Mouse (Mus musculus) testis, adult 2 months (tissue): ENCODE measurements around the gene Ugt1a8. TPM values are rescaled to one million over a fixed set of nuclear protein-coding genes. Genes with fewer than 3 reads are reported as not detected.
"Not testable (repeated sequence)": the region's sequence is repeated elsewhere in the genome, so short reads cannot be mapped to it uniquely, and the experiment has no call there.

Experiments used
- H3K27ac ChIP-seq: fragments of 200-500 bp; 2 replicates; pipeline ENCODE4 v1.5.1; 2012; ENCODE audit warnings: low read depth, low read length; ENCODE audit not compliant: control insufficient read depth, insufficient read depth
- H3K27me3 ChIP-seq: fragments of 200-500 bp; 2 replicates; pipeline ENCODE4 v1.6.1; 2012; ENCODE audit warnings: mild to moderate bottlenecking, low read length, moderate library complexity; ENCODE audit not compliant: control insufficient read depth, insufficient read depth
- H3K36me3 ChIP-seq: fragments of 200-500 bp; 2 replicates; pipeline ENCODE4 v1.6.1; 2012; ENCODE audit warnings: mild to moderate bottlenecking, low read length; ENCODE audit not compliant: control insufficient read depth, insufficient read depth
- H3K4me1 ChIP-seq: fragments of 200-500 bp; 2 replicates; pipeline ENCODE4 v1.6.1; 2012; ENCODE audit warnings: low read length; ENCODE audit not compliant: control insufficient read depth, insufficient read depth
- H3K4me3 ChIP-seq: fragments of 200-500 bp; 2 replicates; pipeline ENCODE4 v1.5.1; 2012; ENCODE audit warnings: low read depth, mild to moderate bottlenecking, low read length, moderate library complexity, mixed read lengths; ENCODE audit not compliant: control insufficient read depth
- CTCF ChIP-seq: fragments of 200-500 bp; IDR thresholded peaks from 2 replicates; pipeline ENCODE4 v1.5.1; 2012; ENCODE audit warnings: low read depth, mild to moderate bottlenecking, inconsistent platforms, low read length, moderate library complexity; ENCODE audit not compliant: control insufficient read depth, insufficient read depth, insufficient replicate concordance
- POLR2A ChIP-seq: fragments of 200-500 bp; IDR thresholded peaks from 2 replicates; pipeline ENCODE4 v1.6.1; 2012; ENCODE audit warnings: low read depth, mild to moderate bottlenecking, inconsistent platforms, low read length, moderate library complexity; ENCODE audit not compliant: control insufficient read depth
- polyA plus RNA-seq: library from polyadenylated mRNA; depleted of rRNA; stranded (reverse); fragments of >200 nt; gene quantifications from 2 replicates; pipeline ENCODE4 v1.2.3, GENCODE M21; 2012

Gene Ugt1a8
- polyA plus RNA-seq, 1 experiment = not detected

- TF ChIP-seq CTCF (no peak), POLR2A (no peak)
- H3K4me1 ChIP-seq = no peaks in the 10 kb centered on the region
- H3K27me3 ChIP-seq = no peaks in the 10 kb centered on the region
- H3K4me3 ChIP-seq = no peak overlapping the region
- no peaks in the 10 kb centered on the region for H3K36me3 ChIP-seq
- H3K27ac ChIP-seq = no peak overlapping the region
These were observed 17.2 kb downstream of the Ugt1a8 start for GRCm38 (mm10) chr1:88104667-88105430.

GRCm38 (mm10) chr1:88105656-88106055, 18.0 kb downstream of the Ugt1a8 start:
- Histone ChIP-seq H3K36me3 (no peaks in the 10 kb centered on the region), H3K27ac (no peak overlapping the region), H3K4me1 (no peaks in the 10 kb centered on the region), H3K4me3 (no peak overlapping the region), H3K27me3 (no peaks in the 10 kb centered on the region)
- TF ChIP-seq POLR2A (no peak), CTCF (no peak)

GRCm38 (mm10) chr1:88109027-88109557, 21.5 kb downstream of the Ugt1a8 start:
- H3K27ac ChIP-seq, H3K36me3 ChIP-seq, H3K27me3 ChIP-seq, H3K4me1 ChIP-seq, H3K4me3 ChIP-seq: not testable (repeated sequence)

- not testable (repeated sequence) for H3K36me3 ChIP-seq, H3K4me3 ChIP-seq, H3K27me3 ChIP-seq, H3K27ac ChIP-seq, H3K4me1 ChIP-seq
These were observed 22.0 kb downstream of the Ugt1a8 start for GRCm38 (mm10) chr1:88109604-88110003.

GRCm38 (mm10) chr1:88112769-88113168, 25.2 kb downstream of the Ugt1a8 start:
- not testable (repeated sequence) for H3K27ac ChIP-seq, H3K27me3 ChIP-seq, H3K4me1 ChIP-seq, H3K4me3 ChIP-seq, H3K36me3 ChIP-seq

- not testable (repeated sequence) for H3K4me3 ChIP-seq, H3K27ac ChIP-seq, H3K36me3 ChIP-seq, H3K27me3 ChIP-seq, H3K4me1 ChIP-seq
These were observed 32.9 kb downstream of the Ugt1a8 start for GRCm38 (mm10) chr1:88120550-88120949.

GRCm38 (mm10) chr1:88121521-88121920, 33.9 kb downstream of the Ugt1a8 start:
- H3K36me3 ChIP-seq, H3K4me3 ChIP-seq, H3K4me1 ChIP-seq, H3K27ac ChIP-seq, H3K27me3 ChIP-seq: not testable (repeated sequence)

GRCm38 (mm10) chr1:88125827-88126360, 38.3 kb downstream of the Ugt1a8 start:
- H3K27ac ChIP-seq, H3K27me3 ChIP-seq, H3K4me1 ChIP-seq, H3K36me3 ChIP-seq, H3K4me3 ChIP-seq: not testable (repeated sequence)

GRCm38 (mm10) chr1:88129091-88129490, 41.5 kb downstream of the Ugt1a8 start:
- H3K4me3 ChIP-seq, H3K4me1 ChIP-seq, H3K27me3 ChIP-seq, H3K36me3 ChIP-seq: not testable (repeated sequence)
- 0 out of 2 replicates have a peak overlapping the region, but pooled peaks have one; percentile 21 for H3K27ac ChIP-seq

GRCm38 (mm10) chr1:88130223-88130622, 42.6 kb downstream of the Ugt1a8 start:
- H3K4me3 ChIP-seq, H3K4me1 ChIP-seq, H3K27me3 ChIP-seq, H3K27ac ChIP-seq, H3K36me3 ChIP-seq: not testable (repeated sequence)
